Mouse (Mus musculus) c-Kit-positive CD71-positive TER-119-positive erythroid progenitor cells, embryonic 14.5 days (primary cell): ENCODE data around the gene BC037034.
A peak's percentile ranks its signal among the peaks of the same experiment; 100 is the strongest.

Experiments
- DNase-seq: peaks from one replicate; pipeline ENCODE4 v3.0.0-alpha.2; 2013; ENCODE audit warnings: low spot score

The BC037034 gene

GRCm38 (mm10) chr5:138263260-138264206, at the start of gene BC037034:
Gene BC037034 (minus strand): TSS chr5:138264033.
- peak; percentile 89 for DNase-seq

- DNase-seq = no peak
These were observed 49.0 kb upstream of the BC037034 start for GRCm38 (mm10) chr5:138312795-138313194.

- DNase-seq = no peak
These were observed 35.8 kb upstream of the BC037034 start for GRCm38 (mm10) chr5:138299613-138300012.

GRCm38 (mm10) chr5:138294158-138294557, 30.3 kb upstream of the BC037034 start:
- no peak for DNase-seq

- no peak for DNase-seq
These were observed 27.8 kb upstream of the BC037034 start for GRCm38 (mm10) chr5:138291638-138292037.

GRCm38 (mm10) chr5:138287861-138288260, 24.0 kb upstream of the BC037034 start:
- DNase-seq = peak; percentile 30

- no peak for DNase-seq
These were observed 19.7 kb upstream of the BC037034 start for GRCm38 (mm10) chr5:138283540-138283939.

- no peak for DNase-seq
These were observed 18.0 kb upstream of the BC037034 start for GRCm38 (mm10) chr5:138281798-138282197.

GRCm38 (mm10) chr5:138280829-138281228, 17.0 kb upstream of the BC037034 start:
- no peak for DNase-seq

GRCm38 (mm10) chr5:138280425-138280768, 16.6 kb upstream of the BC037034 start:
- DNase-seq = no peak

GRCm38 (mm10) chr5:138279585-138280424, 16.0 kb upstream of the BC037034 start, which contains the start of the genes Gm43720, Gpc2 and Stag3:
Gene Gm43720 (minus strand): TSS chr5:138279958.
Gene Gpc2 (minus strand): TSS chr5:138280005.
Gene Stag3 (plus strand): TSS chr5:138280240.
- peak; percentile 86 for DNase-seq

- DNase-seq = no peak
These were observed 14.2 kb upstream of the BC037034 start for GRCm38 (mm10) chr5:138277994-138278393.

- DNase-seq = no peak
These were observed 11.6 kb upstream of the BC037034 start for GRCm38 (mm10) chr5:138275216-138276050.

- no peak for DNase-seq
These were observed 10.4 kb upstream of the BC037034 start for GRCm38 (mm10) chr5:138274186-138274585.

GRCm38 (mm10) chr5:138272409-138272923, 8.6 kb upstream of the BC037034 start, which contains the start of gene Gal3st4:
Gene Gal3st4 (minus strand): TSS chr5:138272840.
- DNase-seq = no peak

- no peak for DNase-seq
These were observed 7.4 kb upstream of the BC037034 start for GRCm38 (mm10) chr5:138271232-138271631.

GRCm38 (mm10) chr5:138268980-138269379, 5.1 kb upstream of the BC037034 start:
- DNase-seq = no peak

- no peak for DNase-seq
These were observed 3.3 kb upstream of the BC037034 start for GRCm38 (mm10) chr5:138267114-138267513.

GRCm38 (mm10) chr5:138265712-138266111, 1.9 kb upstream of the BC037034 start:
- DNase-seq = no peak

GRCm38 (mm10) chr5:138264207-138264578, 360 bp upstream of the BC037034 start:
- DNase-seq = no peak

GRCm38 (mm10) chr5:138262582-138263240, 1.1 kb downstream of the BC037034 start:
- DNase-seq = no peak
